Mouse (Mus musculus) myocyte (in vitro differentiated cells): Measurements from ENCODE around the gene Dock7. TPM values are rescaled to one million over a fixed set of nuclear protein-coding genes. Genes with fewer than 3 reads are reported as not detected.

Source experiments
- H3K27me3 ChIP-seq: one replicate; pipeline ENCODE4 v1.6.1; 2011; ENCODE audit not compliant: control insufficient read depth, insufficient read depth, insufficient read length
- H3K36me3 ChIP-seq: one replicate; pipeline ENCODE4 v1.6.1; 2011; ENCODE audit not compliant: control insufficient read depth, insufficient read depth
- H3K4me2 ChIP-seq: one replicate; pipeline ENCODE4 v1.6.1; 2011; ENCODE audit warnings: low read depth, control low read depth
- H3K4me3 ChIP-seq: one replicate; pipeline ENCODE4 v1.5.1; 2011; ENCODE audit warnings: mild to moderate bottlenecking, control low read depth, moderate library complexity
- H3K79me2 ChIP-seq: one replicate; pipeline ENCODE4 v1.6.1; 2011; ENCODE audit not compliant: control insufficient read depth, insufficient read depth
- H3ac ChIP-seq: one replicate; pipeline ENCODE4 v1.6.1; 2011; ENCODE audit not compliant: control insufficient read depth, insufficient read length
- CEBPB ChIP-seq: IDR thresholded peaks from 2 replicates; pipeline ENCODE4 v1.6.1; 2011; ENCODE audit warnings: mild to moderate bottlenecking, moderate library complexity; ENCODE audit not compliant: poor library complexity, insufficient read depth, severe bottlenecking
- E2F4 ChIP-seq: IDR thresholded peaks from one replicate; pipeline ENCODE4 v1.6.1; 2011; ENCODE audit warnings: mild to moderate bottlenecking, control low read depth, moderate library complexity; ENCODE audit not compliant: insufficient read depth
- MAX ChIP-seq: IDR thresholded peaks from one replicate; pipeline ENCODE4 v1.6.1; 2011; ENCODE audit warnings: low read depth, mild to moderate bottlenecking, control low read depth
- MYOD1 ChIP-seq, 3 experiments: IDR thresholded peaks; one replicate each; pipeline ENCODE4 v1.6.1; 2011; ENCODE audit warnings: control low read depth in 2 of 3, low read depth in 2 of 3, mild to moderate bottlenecking in 2 of 3, moderate library complexity in 1 of 3; ENCODE audit not compliant: insufficient read length in 2 of 3, control insufficient read depth in 1 of 3
- MYOG ChIP-seq, 3 experiments: IDR thresholded peaks; one replicate each; pipeline ENCODE4 v1.6.1; 2011; ENCODE audit warnings: control low read depth in 2 of 3, low read depth in 2 of 3, mild to moderate bottlenecking in 2 of 3; ENCODE audit not compliant: insufficient read length in 2 of 3, control insufficient read depth in 1 of 3, insufficient read depth in 1 of 3
- POLR2A ChIP-seq: IDR thresholded peaks from one replicate; pipeline ENCODE4 v1.6.1; 2011; ENCODE audit warnings: low read depth, mild to moderate bottlenecking, control low read depth, moderate library complexity; ENCODE audit not compliant: insufficient read length
- POLR2AphosphoS2 ChIP-seq: IDR thresholded peaks from one replicate; pipeline ENCODE4 v1.6.1; 2011; ENCODE audit warnings: low read depth, control low read depth; ENCODE audit not compliant: insufficient read length
- REST ChIP-seq: IDR thresholded peaks from one replicate; pipeline ENCODE4 v1.6.1; 2011; ENCODE audit warnings: mild to moderate bottlenecking, control low read depth, moderate library complexity; ENCODE audit not compliant: insufficient read depth, insufficient read length
- SRF ChIP-seq: IDR thresholded peaks from one replicate; pipeline ENCODE4 v1.6.1; 2011; ENCODE audit warnings: low read depth; ENCODE audit not compliant: control insufficient read depth, insufficient read length
- TCF12 ChIP-seq: IDR thresholded peaks from one replicate; pipeline ENCODE4 v1.6.1; 2011; ENCODE audit warnings: mild to moderate bottlenecking, control low read depth; ENCODE audit not compliant: poor library complexity, insufficient read depth, severe bottlenecking
- TCF3 ChIP-seq: IDR thresholded peaks from one replicate; pipeline ENCODE4 v1.6.1; 2011; ENCODE audit warnings: low read depth, control low read depth; ENCODE audit not compliant: insufficient read length
- USF1 ChIP-seq: IDR thresholded peaks from one replicate; pipeline ENCODE4 v1.6.1; 2011; ENCODE audit warnings: low read depth, mild to moderate bottlenecking, control low read depth, moderate library complexity
- polyA plus RNA-seq: library from polyadenylated mRNA; unstranded; fragments of >200 nt; fragmentation: generic; extraction: Trizol; gene quantifications from one replicate; pipeline ENCODE4 v1.2.1, GENCODE M21; 2012; ENCODE audit warnings: missing spikeins

Gene Dock7
- polyA plus RNA-seq, 1 experiment, result 24.7 TPM

GRCm38 (mm10) chr4:99108817-99109216, 11.9 kb downstream of the Dock7 start:
- TF ChIP-seq POLR2A, result no peak
- no peak for TF ChIP-seq TCF3
- no peak for TF ChIP-seq MYOG (IDR thresholded peaks at IDR 0.05; ENCODE audit: control insufficient read depth in 1 of 3, insufficient read depth in 1 of 3, insufficient read length in 2 of 3, low read depth in 2 of 3)
- Histone ChIP-seq H3K4me2 (no peak overlapping the region), H3K79me2 (peaks cover 91% of the 10 kb centered on the region)

GRCm38 (mm10) chr4:99102846-99103245, 17.9 kb downstream of the Dock7 start:
- TF ChIP-seq CEBPB (no peak), POLR2AphosphoS2 (no peak), E2F4 (no peak), SRF (no peak), MYOD1 (IDR thresholded peaks at IDR 0.05; ENCODE audit: control insufficient read depth in 1 of 3, insufficient read length in 2 of 3, low read depth in 2 of 3) (no peak), TCF12 (no peak), MYOG (IDR thresholded peaks at IDR 0.05; ENCODE audit: control insufficient read depth in 1 of 3, insufficient read depth in 1 of 3, insufficient read length in 2 of 3, low read depth in 2 of 3) (no peak), TCF3 (no peak), MAX (no peak), POLR2A (no peak), REST (no peak)
- Histone ChIP-seq H3ac (no peak overlapping the region), H3K4me3 (no peak overlapping the region), H3K4me2 (no peak overlapping the region), H3K36me3 (no peaks in the 10 kb centered on the region), H3K27me3 (no peaks in the 10 kb centered on the region), H3K79me2 (peaks cover 67% of the 10 kb centered on the region)

More at GRCm38 (mm10) chr4:99108817-99109216, 11.9 kb downstream of the Dock7 start:
- Histone ChIP-seq H3K36me3 (no peaks in the 10 kb centered on the region), H3K27me3 (no peaks in the 10 kb centered on the region), H3ac (no peak overlapping the region), H3K4me3 (no peak overlapping the region)

- Histone ChIP-seq H3K4me3 (no peak overlapping the region), H3K79me2 (peaks cover 53% of the 10 kb centered on the region)
- TF ChIP-seq POLR2A (no peak), E2F4 (no peak), MYOG (IDR thresholded peaks at IDR 0.05; ENCODE audit: control insufficient read depth in 1 of 3, insufficient read depth in 1 of 3, insufficient read length in 2 of 3, low read depth in 2 of 3) (no peak), REST (no peak), SRF (no peak), MAX (no peak), CEBPB (no peak), USF1 (no peak), POLR2AphosphoS2 (no peak), TCF3 (no peak), MYOD1 (IDR thresholded peaks at IDR 0.05; ENCODE audit: control insufficient read depth in 1 of 3, insufficient read length in 2 of 3, low read depth in 2 of 3) (no peak), TCF12 (no peak)
Observed at GRCm38 (mm10) chr4:99100724-99101123, 20.0 kb downstream of the Dock7 start.

GRCm38 (mm10) chr4:99091777-99092176, 28.9 kb downstream of the Dock7 start:
- Histone ChIP-seq H3K4me2 (peak overlapping the region; percentile 54), H3K79me2 (peaks cover 36% of the 10 kb centered on the region), H3K36me3 (peaks cover 5% of the 10 kb centered on the region), H3K27me3 (no peaks in the 10 kb centered on the region), H3ac (no peak overlapping the region), H3K4me3 (no peak overlapping the region)
- TF ChIP-seq CEBPB (no peak), USF1 (no peak), POLR2A (no peak), SRF (no peak), TCF3 (no peak), TCF12 (no peak), MYOG (IDR thresholded peaks at IDR 0.05; ENCODE audit: control insufficient read depth in 1 of 3, insufficient read depth in 1 of 3, insufficient read length in 2 of 3, low read depth in 2 of 3) (no peak), REST (no peak), POLR2AphosphoS2 (no peak), MYOD1 (IDR thresholded peaks at IDR 0.05; ENCODE audit: control insufficient read depth in 1 of 3, insufficient read length in 2 of 3, low read depth in 2 of 3) (no peak), MAX (no peak), E2F4 (no peak)

More at GRCm38 (mm10) chr4:99100724-99101123, 20.0 kb downstream of the Dock7 start:
- no peaks in the 10 kb centered on the region for H3K27me3 ChIP-seq
- no peak overlapping the region for H3ac ChIP-seq
- H3K4me2 ChIP-seq, result no peak overlapping the region
- H3K36me3 ChIP-seq, result no peaks in the 10 kb centered on the region

GRCm38 (mm10) chr4:99091151-99091701, 29.5 kb downstream of the Dock7 start:
- no peak overlapping the region for H3ac ChIP-seq
- H3K27me3 ChIP-seq, result no peaks in the 10 kb centered on the region
- no peak for TF ChIP-seq USF1
- TF ChIP-seq CEBPB, result no peak
- no peak for TF ChIP-seq SRF
- no peak for TF ChIP-seq E2F4
- TF ChIP-seq REST, result no peak
- TF ChIP-seq MYOG (IDR thresholded peaks at IDR 0.05; ENCODE audit: control insufficient read depth in 1 of 3, insufficient read depth in 1 of 3, insufficient read length in 2 of 3, low read depth in 2 of 3), result no peak
- peak overlapping the region; percentile 54 for H3K4me2 ChIP-seq
- peaks cover 6% of the 10 kb centered on the region for H3K36me3 ChIP-seq
- H3K4me3 ChIP-seq, result no peak overlapping the region
- peaks cover 36% of the 10 kb centered on the region for H3K79me2 ChIP-seq
